Mouse (Mus musculus) myocyte (in vitro differentiated cells): ENCODE data around the gene Smurf2.

ENCODE experiments used
- CEBPB ChIP-seq: IDR thresholded peaks from 2 replicates; pipeline ENCODE4 v1.6.1; 2011; ENCODE audit warnings: mild to moderate bottlenecking, moderate library complexity; ENCODE audit not compliant: poor library complexity, insufficient read depth, severe bottlenecking
- E2F4 ChIP-seq: IDR thresholded peaks from one replicate; pipeline ENCODE4 v1.6.1; 2011; ENCODE audit warnings: mild to moderate bottlenecking, control low read depth, moderate library complexity; ENCODE audit not compliant: insufficient read depth
- MAX ChIP-seq: IDR thresholded peaks from one replicate; pipeline ENCODE4 v1.6.1; 2011; ENCODE audit warnings: low read depth, mild to moderate bottlenecking, control low read depth
- MYOD1 ChIP-seq, 3 experiments: IDR thresholded peaks; one replicate each; pipeline ENCODE4 v1.6.1; 2011; ENCODE audit warnings: control low read depth in 2 of 3, low read depth in 2 of 3, mild to moderate bottlenecking in 2 of 3, moderate library complexity in 1 of 3; ENCODE audit not compliant: insufficient read length in 2 of 3, control insufficient read depth in 1 of 3
- MYOG ChIP-seq, 3 experiments: IDR thresholded peaks; one replicate each; pipeline ENCODE4 v1.6.1; 2011; ENCODE audit warnings: control low read depth in 2 of 3, low read depth in 2 of 3, mild to moderate bottlenecking in 2 of 3; ENCODE audit not compliant: insufficient read length in 2 of 3, control insufficient read depth in 1 of 3, insufficient read depth in 1 of 3
- POLR2A ChIP-seq: IDR thresholded peaks from one replicate; pipeline ENCODE4 v1.6.1; 2011; ENCODE audit warnings: low read depth, mild to moderate bottlenecking, control low read depth, moderate library complexity; ENCODE audit not compliant: insufficient read length
- POLR2AphosphoS2 ChIP-seq: IDR thresholded peaks from one replicate; pipeline ENCODE4 v1.6.1; 2011; ENCODE audit warnings: low read depth, control low read depth; ENCODE audit not compliant: insufficient read length
- REST ChIP-seq: IDR thresholded peaks from one replicate; pipeline ENCODE4 v1.6.1; 2011; ENCODE audit warnings: mild to moderate bottlenecking, control low read depth, moderate library complexity; ENCODE audit not compliant: insufficient read depth, insufficient read length
- SRF ChIP-seq: IDR thresholded peaks from one replicate; pipeline ENCODE4 v1.6.1; 2011; ENCODE audit warnings: low read depth; ENCODE audit not compliant: control insufficient read depth, insufficient read length
- TCF12 ChIP-seq: IDR thresholded peaks from one replicate; pipeline ENCODE4 v1.6.1; 2011; ENCODE audit warnings: mild to moderate bottlenecking, control low read depth; ENCODE audit not compliant: poor library complexity, insufficient read depth, severe bottlenecking
- TCF3 ChIP-seq: IDR thresholded peaks from one replicate; pipeline ENCODE4 v1.6.1; 2011; ENCODE audit warnings: low read depth, control low read depth; ENCODE audit not compliant: insufficient read length
- USF1 ChIP-seq: IDR thresholded peaks from one replicate; pipeline ENCODE4 v1.6.1; 2011; ENCODE audit warnings: low read depth, mild to moderate bottlenecking, control low read depth, moderate library complexity

GRCm38 (mm10) chr11:106937306-106937705, 16.8 kb upstream of the Smurf2 start:
- TF ChIP-seq POLR2A: no peak
- no peak for TF ChIP-seq POLR2AphosphoS2
- no peak for TF ChIP-seq USF1
- TF ChIP-seq MAX: no peak
- TF ChIP-seq E2F4: no peak
- TF ChIP-seq MYOG (IDR thresholded peaks at IDR 0.05; ENCODE audit: control insufficient read depth in 1 of 3, insufficient read depth in 1 of 3, insufficient read length in 2 of 3, low read depth in 2 of 3): no peak
- TF ChIP-seq TCF12: no peak
- no peak for TF ChIP-seq CEBPB
- TF ChIP-seq REST: no peak
- no peak for TF ChIP-seq TCF3
- TF ChIP-seq SRF: no peak
- TF ChIP-seq MYOD1 (IDR thresholded peaks at IDR 0.05; ENCODE audit: control insufficient read depth in 1 of 3, insufficient read length in 2 of 3, low read depth in 2 of 3): no peak
